Mouse (Mus musculus): ENCODE data around the gene Tspan3. TPM values are rescaled to one million over a fixed set of nuclear protein-coding genes. Genes with fewer than 3 reads are reported as not detected.

The Tspan3 gene
- total RNA-seq, 2 experiments from 2014 or later, result 112 to 141 TPM

DNA sequence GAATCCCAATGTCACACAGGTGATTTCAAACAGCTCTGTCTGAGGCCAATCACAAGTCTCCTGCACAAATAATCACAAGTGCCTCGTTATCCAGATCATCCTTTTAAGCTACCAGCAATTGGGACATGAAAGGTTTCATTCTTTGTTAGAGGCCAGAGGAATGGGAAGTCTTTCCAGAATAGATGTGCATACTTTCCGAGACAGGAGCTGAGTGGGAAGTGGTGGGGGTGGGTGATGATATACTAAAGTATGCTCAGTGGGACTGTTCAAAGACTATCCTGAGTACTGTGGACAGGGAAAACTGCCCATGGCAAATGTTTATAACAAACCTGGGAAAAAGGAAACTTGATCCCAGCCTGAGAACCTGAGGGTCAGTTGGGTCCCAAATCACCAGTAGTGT is 5.8 kb downstream of the Tspan3 start:
- no peak for DNase-seq (ENCODE audit: low spot score in 2 of 2)

GRCm38 (mm10) chr9:56158077-56158476 is 7.2 kb downstream of the Tspan3 start:
- no peak for DNase-seq (ENCODE audit: low spot score in 2 of 2)

- no peak for DNase-seq (ENCODE audit: low spot score in 2 of 2)
Measured at GRCm38 (mm10) chr9:56154572-56154971, 10.7 kb downstream of the Tspan3 start.

GRCm38 (mm10) chr9:56152482-56153007 is 12.7 kb downstream of the Tspan3 start:
- no peak for DNase-seq (ENCODE audit: low spot score in 2 of 2)

DNA sequence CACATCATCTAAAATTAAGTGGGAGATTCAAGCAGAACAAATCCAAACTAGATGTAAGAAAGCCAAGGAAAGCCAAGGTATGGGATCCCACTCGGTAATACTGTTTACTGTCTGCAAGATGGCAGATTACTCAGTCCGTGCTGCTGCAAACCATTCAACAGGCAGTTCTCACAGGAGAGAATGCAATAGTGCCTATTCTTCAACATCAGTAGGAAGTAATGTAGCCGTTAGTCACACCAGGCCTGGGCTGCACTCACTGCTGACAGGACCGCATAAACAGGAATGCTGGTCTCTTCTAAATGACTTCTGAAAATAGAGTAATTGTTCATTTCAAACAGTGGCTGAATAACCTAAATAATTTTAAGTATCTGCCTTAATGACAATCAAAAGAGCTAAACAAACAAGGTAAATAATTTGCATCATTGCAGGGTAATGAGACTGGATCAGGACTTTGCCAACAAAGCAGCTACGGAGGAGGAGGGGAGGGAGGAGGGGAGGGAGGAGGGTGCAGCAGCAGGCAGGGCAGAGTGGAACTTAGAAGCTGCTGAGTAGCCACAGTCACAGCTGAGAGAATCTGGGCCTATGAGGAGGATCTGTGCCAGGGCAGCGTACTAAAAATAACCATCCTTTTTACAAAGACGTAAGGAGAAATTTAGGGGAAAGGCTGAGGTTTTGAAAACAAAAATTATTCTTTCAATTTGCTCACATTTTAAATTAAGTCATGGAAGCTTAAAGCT is 13.4 kb downstream of the Tspan3 start:
- DNase-seq (ENCODE audit: low spot score in 2 of 2), result no peak

- no peak for DNase-seq (ENCODE audit: low spot score in 2 of 2)
Measured at GRCm38 (mm10) chr9:56146326-56146923, 18.9 kb downstream of the Tspan3 start.

GRCm38 (mm10) chr9:56144366-56145003 is 20.8 kb downstream of the Tspan3 start:
- no peak for DNase-seq (ENCODE audit: low spot score in 2 of 2)

DNA sequence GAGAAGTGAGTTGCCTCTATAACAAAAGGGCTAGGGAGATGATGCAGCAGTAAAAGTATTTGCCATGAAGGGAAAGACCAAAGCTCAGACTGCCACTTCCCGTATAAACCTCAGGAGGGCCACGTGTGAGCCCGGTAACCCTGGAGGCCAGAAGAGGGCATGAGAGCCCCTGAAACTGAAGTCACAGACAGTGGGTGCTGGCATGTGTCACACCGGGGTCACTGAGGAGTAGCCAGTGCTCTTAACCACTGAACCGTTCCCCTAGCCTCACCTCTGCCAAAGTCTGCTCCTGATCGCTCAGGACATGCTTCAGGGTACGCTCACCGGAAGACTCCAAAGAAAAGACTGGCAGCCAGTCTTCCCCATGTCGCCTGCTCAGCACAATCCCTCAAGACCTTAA is 23.5 kb downstream of the Tspan3 start:
- DNase-seq (ENCODE audit: low spot score in 2 of 2), result peak in 1 of 2 experiments; percentile 15

DNA sequence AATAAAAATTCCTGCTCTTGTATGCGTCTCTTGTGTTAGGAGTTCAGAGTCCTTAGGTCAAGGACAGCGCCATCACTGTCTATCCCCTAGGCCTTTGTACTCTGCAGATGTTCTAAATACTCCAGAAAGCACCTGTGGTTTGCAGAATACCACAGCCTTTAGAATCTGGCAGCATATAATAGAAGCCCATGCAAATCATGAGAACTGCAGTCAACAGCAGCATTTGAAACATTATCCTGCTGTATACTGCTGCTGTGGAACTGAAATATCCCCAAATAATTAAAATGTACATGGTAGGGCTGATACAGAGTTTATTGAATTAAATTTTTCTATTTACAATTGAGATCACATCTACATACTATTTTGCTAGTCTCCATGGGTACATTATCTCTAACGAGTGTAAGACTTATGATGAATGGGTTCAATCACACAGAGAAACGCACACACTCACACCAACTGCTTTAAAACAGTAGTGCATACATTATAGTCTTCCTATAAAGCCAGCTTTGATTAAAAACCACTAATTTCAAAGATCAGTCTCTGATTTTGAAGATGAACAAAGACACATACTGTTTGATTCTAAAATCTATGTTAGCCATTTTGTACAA is 29.6 kb downstream of the Tspan3 start:
- no peak for DNase-seq (ENCODE audit: low spot score in 2 of 2)

- DNase-seq (ENCODE audit: low spot score in 2 of 2), result no peak
Measured at GRCm38 (mm10) chr9:56134614-56135013, 30.7 kb downstream of the Tspan3 start.

DNA sequence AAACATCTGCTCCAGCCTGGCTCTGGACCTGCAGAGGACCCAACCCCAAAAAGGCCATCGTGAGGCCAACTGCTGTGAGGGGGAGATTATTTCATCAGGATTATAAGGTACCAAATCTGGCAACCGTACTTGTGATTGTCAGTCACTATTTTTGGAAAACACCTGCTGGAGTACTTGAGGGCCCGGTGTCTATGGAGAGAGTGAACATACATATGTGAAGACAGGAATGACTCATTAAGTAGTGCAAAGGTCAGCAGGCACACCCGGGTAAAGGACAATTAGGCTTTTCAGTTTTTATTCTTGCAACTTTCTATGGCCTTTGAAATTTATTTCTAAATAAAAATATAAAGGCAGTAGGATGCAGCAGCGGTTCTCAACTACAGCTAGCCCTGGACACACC is 31.3 kb downstream of the Tspan3 start:
- DNase-seq (ENCODE audit: low spot score in 2 of 2), result no peak

DNA sequence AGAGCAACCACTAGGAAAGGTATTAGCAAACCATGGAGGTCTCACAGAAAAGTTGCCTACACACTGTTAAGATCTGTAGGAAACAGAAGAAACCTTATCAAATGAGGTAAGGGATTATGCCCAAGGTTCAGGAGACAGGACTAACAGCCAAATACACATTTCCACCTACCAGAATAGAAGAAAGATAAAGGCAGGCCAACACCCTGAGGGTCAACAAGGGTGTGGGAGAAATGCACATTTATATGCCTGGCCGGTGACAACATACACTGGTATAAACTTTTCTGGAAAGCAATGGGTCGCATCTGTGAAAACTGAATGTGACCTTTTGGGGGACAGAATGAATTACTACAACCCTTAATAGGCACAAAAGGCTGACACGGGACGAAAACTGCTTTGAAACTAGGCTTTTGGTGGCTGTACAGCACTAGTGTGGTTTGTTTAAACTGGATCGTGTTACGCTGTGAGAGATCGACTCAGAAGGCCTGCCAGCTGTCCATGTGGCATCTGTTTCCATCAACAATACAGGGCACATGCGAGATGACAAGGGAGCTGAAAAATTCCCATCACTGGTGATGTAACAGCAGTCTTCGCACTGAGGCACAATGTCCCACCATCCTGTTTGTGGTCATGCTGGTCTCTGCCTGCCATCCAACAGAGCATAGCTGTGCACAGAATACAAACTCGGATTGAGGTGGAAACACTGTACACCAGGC is 33.3 kb downstream of the Tspan3 start:
- no peak for DNase-seq (ENCODE audit: low spot score in 2 of 2)

DNA sequence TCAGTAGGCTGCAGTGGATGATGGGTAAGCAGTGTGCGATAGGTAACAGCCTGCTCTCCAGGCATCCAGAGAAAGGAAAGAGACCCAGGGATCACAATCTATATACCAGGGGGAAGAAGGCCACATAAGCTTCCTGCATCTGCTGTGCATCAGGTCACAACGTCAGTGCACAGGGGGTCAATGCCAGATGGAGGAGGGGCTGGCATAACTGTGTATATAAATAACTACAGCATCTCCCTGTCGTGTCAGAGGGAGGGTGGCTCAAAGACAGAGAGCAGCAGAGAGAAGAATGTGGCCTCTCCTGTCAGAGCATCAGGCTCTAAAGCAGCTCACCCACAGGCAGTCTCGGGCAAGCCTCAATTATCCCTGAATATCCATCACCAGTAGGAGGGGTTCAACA is 34.7 kb downstream of the Tspan3 start:
- DNase-seq (ENCODE audit: low spot score in 2 of 2), result no peak

GRCm38 (mm10) chr9:56129951-56130350 is 35.3 kb downstream of the Tspan3 start:
- no peak for DNase-seq (ENCODE audit: low spot score in 2 of 2)

DNA sequence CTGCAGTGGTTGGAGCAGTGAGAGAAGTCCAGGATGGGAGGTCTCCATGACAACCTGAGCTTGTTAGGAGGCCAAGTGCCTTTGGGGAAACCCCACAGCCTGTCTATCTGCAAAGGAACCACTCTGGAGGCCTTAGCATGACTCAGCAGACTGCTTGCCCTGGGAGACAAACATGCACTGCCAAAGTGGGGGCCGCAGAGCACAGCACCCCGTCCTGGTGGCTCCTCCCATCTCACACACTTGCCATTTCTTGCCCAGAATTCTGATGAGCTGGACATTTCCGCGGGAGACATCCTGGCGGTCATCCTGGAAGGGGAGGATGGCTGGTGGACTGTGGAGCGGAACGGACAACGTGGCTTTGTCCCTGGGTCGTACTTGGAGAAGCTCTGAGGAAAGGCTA is 36.9 kb downstream of the Tspan3 start:
- no peak for DNase-seq (ENCODE audit: low spot score in 2 of 2)

GRCm38 (mm10) chr9:56126453-56127173 is 38.7 kb downstream of the Tspan3 start:
- DNase-seq (ENCODE audit: low spot score in 2 of 2), result no peak

- no peak for DNase-seq (ENCODE audit: low spot score in 2 of 2)
Measured at GRCm38 (mm10) chr9:56124561-56124960, 40.7 kb downstream of the Tspan3 start.

- DNase-seq (ENCODE audit: low spot score in 2 of 2), result no peak
Measured at GRCm38 (mm10) chr9:56123613-56124012, 41.7 kb downstream of the Tspan3 start.

GRCm38 (mm10) chr9:56122973-56123372 is 42.3 kb downstream of the Tspan3 start:
- DNase-seq (ENCODE audit: low spot score in 2 of 2), result no peak

DNA sequence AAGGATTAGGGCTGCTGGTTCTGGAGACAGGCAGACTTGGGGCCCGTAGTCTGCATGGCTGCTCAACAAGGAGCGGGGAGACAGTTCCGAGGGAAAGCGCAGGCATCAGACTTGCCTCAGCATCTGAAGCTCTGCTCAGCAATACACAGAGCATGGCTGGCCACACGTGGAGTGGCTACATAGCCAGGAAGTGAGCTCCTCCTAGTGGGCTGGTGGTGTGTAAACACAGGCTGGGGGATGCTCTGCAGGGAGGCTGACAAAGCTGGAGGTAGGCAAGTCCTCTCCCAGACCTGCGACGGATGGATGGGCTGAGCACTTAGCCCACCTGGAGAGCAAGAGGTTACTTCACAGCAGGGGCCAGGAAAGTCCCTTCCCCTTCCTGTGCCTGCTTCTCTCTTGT is 44.2 kb downstream of the Tspan3 start:
- DNase-seq (ENCODE audit: low spot score in 2 of 2), result no peak
